Mouse (Mus musculus): ENCODE measurements around the gene Tspan3. TPM values are rescaled to one million over a fixed set of nuclear protein-coding genes. Genes with fewer than 3 reads are reported as not detected.

The Tspan3 gene
- total RNA-seq, 2 experiments from 2014 or later: 337 to 351 TPM

DNA sequence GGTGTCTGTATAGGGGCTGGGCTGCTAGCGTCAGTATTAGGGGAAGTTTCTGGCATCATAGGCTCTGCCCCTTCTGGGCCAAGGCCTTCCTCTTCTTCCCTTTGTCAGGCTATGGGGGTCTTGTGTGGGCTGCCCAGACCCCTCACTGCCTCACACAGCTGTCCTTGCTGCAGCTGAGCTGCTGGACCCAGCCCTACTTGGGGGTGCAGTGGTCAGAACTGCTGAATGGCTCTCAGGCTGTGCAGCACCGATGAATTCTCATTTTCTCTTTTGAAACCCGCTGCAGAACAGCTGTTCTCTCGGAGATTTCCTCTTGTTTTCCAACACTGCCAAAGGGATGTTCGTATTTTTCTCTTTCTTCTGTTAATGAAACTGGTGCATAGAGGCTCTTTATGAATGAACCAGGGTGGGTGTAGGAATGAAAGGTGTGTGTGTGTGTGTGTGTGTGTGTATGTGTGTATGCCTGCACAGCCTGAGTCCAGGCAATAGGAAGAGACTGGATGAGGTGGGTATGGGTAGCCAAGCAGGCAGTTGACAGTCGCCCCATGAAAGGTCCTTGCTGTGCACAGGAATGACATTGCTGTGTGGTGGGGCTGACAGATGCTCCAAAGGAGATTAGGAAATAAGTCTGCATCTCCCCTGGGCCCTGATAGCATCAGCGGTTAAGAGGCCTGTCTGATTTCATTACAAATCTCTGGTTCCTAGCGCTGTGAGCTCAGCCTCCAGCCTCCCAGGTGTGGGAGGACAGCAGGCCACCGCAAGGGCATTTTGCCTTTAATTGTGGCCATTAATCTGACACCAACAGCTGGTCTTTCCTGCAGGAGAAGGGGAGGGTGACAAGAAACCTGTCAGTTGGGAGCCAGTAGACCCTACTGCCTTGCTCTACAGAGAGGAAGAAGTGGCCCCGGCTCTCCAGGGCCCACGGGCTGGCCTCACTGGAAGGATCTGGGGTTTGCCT, 26.5 kb upstream of the Tspan3 start:
- no peak for DNase-seq (ENCODE audit: extremely low spot score in 1 of 2, low spot score in 2 of 2)

GRCm38 (mm10) chr9:56180118-56180781, 15.0 kb upstream of the Tspan3 start:
- TF ChIP-seq CTCF (IDR thresholded peaks at IDR 0.05): no peak
- no peak overlapping the region for H3K27ac ChIP-seq
- intact Hi-C loops (cut with DNase I): no loop called here
- no peak overlapping the region for H3K4me3 ChIP-seq
- DNase-seq (ENCODE audit: extremely low spot score in 1 of 2, low spot score in 2 of 2): no peak

More for the DNA sequence above, 26.5 kb upstream of the Tspan3 start:
- TF ChIP-seq CTCF (IDR thresholded peaks at IDR 0.05): no peak
- no peak overlapping the region for H3K4me3 ChIP-seq
- intact Hi-C loops (cut with DNase I): loop anchor here (10.0 kb wide), 1 partner anchor 613 kb away; no protein-coding TSS in a partner anchor
- H3K27ac ChIP-seq: no peak overlapping the region

DNA sequence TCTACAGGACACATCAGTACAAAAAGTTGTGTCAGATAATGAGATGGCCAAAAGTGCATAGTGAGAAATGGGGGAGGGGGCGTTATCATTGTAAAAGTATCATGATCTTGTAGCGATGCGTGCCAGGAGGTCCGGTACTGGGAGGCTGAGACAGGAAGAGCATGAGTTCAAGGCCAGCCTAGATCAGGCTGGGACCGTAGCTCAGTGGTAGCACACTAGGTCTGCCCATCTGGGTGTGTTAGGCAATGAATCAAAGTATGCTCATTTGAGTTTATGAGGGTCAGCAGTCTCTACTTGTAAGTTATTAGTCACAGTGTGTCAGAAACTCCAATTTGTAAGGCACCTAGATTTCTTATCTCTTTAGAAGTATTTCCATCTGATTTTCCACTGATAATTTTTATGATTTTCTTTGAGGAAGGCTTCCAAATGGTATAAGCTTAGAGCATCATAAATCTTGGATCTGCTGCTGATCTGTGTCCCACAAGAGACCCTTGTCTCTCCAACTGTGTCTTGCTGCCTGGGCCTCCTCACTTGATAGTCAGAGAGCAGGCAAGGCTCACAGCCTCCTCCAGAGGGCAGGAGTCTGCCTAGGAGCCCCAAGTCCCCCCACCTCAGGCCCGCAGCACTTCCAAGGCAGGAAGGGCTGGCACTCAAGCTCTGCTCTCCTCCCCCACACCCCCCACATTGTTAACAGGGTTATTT, 14.3 kb upstream of the Tspan3 start:
- DNase-seq (ENCODE audit: extremely low spot score in 1 of 2, low spot score in 2 of 2): no peak
- TF ChIP-seq CTCF (IDR thresholded peaks at IDR 0.05): peak; percentile 44
- no peak overlapping the region for H3K27ac ChIP-seq
- H3K4me3 ChIP-seq: no peak overlapping the region
- intact Hi-C loops (cut with DNase I): no loop called here

DNA sequence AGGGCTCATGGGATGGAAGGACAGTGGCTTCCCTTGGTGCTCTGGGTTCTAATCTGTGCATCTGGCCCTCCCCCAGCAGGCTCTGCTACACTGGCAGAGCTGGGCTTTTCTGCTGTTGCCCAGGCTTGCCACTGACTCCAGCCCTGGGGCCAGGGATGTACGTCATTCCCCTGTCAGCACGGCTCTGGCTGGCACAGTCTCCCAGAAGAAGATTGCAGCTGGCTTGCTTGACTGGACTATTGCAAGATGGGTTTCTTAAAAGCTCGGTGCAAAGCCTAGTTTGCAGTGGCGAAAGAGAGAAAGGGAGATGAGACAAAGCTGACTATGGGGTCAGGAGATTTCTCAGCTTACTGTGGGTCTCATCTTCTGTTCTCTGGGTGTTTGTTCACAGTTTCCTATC, 12.1 kb upstream of the Tspan3 start:
- no peak for DNase-seq (ENCODE audit: extremely low spot score in 1 of 2, low spot score in 2 of 2)
- TF ChIP-seq CTCF (IDR thresholded peaks at IDR 0.05): no peak
- H3K27ac ChIP-seq: no peak overlapping the region
- no peak overlapping the region for H3K4me3 ChIP-seq
- intact Hi-C loops (cut with DNase I): no loop called here

DNA sequence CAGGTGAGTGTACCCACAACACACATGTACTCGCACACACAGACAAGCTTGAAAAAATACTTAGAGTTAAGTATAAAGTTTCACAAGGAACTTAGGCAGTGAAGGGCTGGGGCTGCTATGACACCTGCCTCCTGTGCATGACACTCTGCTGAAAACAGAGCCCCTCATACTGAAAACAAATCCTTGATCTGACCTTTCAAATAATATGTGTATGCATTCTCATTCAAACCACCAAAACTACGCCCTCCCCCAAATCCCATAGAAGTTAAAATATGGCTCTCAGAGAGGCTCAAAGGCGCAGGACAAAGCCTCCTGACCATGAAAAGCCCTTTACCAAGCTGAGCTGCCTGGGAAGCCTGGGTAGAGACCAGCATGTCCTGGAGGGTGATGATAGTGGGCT, 10.0 kb upstream of the Tspan3 start:
- TF ChIP-seq CTCF (IDR thresholded peaks at IDR 0.05): no peak
- intact Hi-C loops (cut with DNase I): no loop called here

GRCm38 (mm10) chr9:56167690-56168089, 2.4 kb upstream of the Tspan3 start:
- Histone ChIP-seq H3K27ac (no peak overlapping the region), H3K4me3 (no peak overlapping the region)
- TF ChIP-seq CTCF (IDR thresholded peaks at IDR 0.05): no peak
- DNase-seq (ENCODE audit: extremely low spot score in 1 of 2, low spot score in 2 of 2): no peak
- intact Hi-C loops (cut with DNase I): no loop called here

More for the DNA sequence above, 10.0 kb upstream of the Tspan3 start:
- DNase-seq (ENCODE audit: extremely low spot score in 1 of 2, low spot score in 2 of 2): no peak
- Histone ChIP-seq H3K4me3 (no peak overlapping the region), H3K27ac (no peak overlapping the region)

DNA sequence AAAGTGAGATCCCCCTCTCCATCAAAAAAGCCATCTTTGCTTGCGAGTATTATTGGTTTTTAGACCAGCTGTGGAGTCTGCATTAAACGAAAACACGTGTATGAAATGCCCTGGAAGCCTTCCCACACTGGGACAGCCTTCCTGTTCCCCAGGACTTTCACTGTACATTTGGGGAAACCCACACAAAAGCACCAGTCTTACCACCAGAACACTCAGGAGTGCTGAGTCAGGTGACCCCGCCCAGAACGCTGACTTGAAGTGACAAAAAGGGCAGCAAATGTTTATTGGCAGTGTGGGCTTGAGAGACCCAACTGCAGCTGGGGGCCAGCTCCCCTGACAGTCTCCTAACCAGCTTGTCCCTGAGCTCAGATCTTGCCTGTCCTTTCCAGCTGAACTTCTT, 884 bp upstream of the Tspan3 start:
- Histone ChIP-seq H3K4me3 (no peak overlapping the region), H3K27ac (no peak overlapping the region)
- intact Hi-C loops (cut with DNase I): no loop called here
- no peak for TF ChIP-seq CTCF (IDR thresholded peaks at IDR 0.05)
- DNase-seq (ENCODE audit: extremely low spot score in 1 of 2, low spot score in 2 of 2): no peak

DNA sequence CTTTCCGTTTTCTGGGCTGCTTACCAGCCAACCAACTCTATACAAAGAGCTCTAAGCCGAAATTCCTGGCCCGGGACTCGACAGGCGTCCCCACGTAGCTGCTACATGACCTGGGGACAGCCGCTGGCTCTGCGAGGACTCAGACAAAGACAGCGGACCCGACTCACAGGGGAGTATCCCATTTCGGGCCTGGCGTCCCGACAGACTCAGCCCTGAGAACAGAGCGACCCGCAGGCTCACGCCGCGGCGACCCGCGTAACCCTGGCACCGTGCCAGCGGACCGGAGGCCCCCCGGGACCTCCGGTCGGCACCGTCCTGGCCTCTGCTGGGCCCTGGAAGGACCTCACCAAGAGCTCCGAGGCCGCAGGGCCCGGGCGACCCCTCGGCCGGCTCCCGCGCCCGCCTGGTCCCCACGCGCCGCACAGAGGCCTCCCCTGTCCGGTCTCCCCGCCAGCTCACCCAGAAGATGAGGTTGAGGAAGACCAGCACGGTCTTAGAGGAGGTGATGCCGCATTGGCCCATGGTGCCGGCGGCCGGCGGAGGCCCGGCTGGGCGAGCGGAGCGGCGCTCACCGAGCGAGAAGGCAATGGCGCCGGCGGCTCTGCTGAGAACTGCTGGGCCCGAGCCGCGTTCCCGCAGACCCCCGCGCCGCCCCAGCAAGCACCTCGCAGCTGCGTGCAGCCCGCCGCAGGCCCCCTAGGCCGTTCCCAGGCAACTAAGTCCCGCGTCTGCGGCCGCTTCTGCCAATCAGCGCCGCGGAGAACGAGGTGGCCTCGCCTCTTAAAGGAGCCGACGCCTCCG, 4.7 kb downstream of the Tspan3 start:
- peak; percentile 94 for DNase-seq (ENCODE audit: extremely low spot score in 1 of 2, low spot score in 2 of 2)
- intact Hi-C loops (cut with DNase I): loop anchor here (2.0 kb wide), 1 partner anchor 42 kb away; no protein-coding TSS in a partner anchor
- TF ChIP-seq CTCF (IDR thresholded peaks at IDR 0.05): no peak

DNA sequence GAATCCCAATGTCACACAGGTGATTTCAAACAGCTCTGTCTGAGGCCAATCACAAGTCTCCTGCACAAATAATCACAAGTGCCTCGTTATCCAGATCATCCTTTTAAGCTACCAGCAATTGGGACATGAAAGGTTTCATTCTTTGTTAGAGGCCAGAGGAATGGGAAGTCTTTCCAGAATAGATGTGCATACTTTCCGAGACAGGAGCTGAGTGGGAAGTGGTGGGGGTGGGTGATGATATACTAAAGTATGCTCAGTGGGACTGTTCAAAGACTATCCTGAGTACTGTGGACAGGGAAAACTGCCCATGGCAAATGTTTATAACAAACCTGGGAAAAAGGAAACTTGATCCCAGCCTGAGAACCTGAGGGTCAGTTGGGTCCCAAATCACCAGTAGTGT, 5.8 kb downstream of the Tspan3 start:
- DNase-seq (ENCODE audit: extremely low spot score in 1 of 2, low spot score in 2 of 2): no peak
- intact Hi-C loops (cut with DNase I): no loop called here

More for the DNA sequence above, 4.7 kb downstream of the Tspan3 start:
- peak overlapping the region; percentile 76 for H3K4me3 ChIP-seq
- peak overlapping the region; percentile 94 for H3K27ac ChIP-seq

DNA sequence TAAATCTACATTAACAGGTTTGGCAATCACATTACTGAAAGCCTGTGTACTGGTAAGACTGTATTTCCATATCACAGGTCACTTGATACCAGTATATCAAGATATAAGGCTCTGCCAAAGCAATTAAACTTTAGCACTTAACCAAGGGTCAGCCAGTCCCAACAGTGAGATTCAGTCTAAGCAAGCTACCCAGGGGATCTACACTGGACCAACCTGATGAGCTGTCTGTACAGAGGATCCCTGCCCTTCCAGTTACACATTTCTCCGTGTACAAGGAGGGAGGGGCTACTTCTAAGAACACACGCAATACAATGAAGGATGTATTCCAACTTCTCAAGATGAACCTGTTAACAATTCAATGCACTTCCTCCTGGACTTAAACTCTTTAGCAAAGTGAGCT, 7.2 kb downstream of the Tspan3 start:
- no peak overlapping the region for H3K27ac ChIP-seq
- no peak overlapping the region for H3K4me3 ChIP-seq
- DNase-seq (ENCODE audit: extremely low spot score in 1 of 2, low spot score in 2 of 2): no peak
- intact Hi-C loops (cut with DNase I): no loop called here
- TF ChIP-seq CTCF (IDR thresholded peaks at IDR 0.05): no peak

More for the DNA sequence above, 5.8 kb downstream of the Tspan3 start:
- Histone ChIP-seq H3K4me3 (peak overlapping the region; percentile 76), H3K27ac (no peak overlapping the region)
- TF ChIP-seq CTCF (IDR thresholded peaks at IDR 0.05): no peak

DNA sequence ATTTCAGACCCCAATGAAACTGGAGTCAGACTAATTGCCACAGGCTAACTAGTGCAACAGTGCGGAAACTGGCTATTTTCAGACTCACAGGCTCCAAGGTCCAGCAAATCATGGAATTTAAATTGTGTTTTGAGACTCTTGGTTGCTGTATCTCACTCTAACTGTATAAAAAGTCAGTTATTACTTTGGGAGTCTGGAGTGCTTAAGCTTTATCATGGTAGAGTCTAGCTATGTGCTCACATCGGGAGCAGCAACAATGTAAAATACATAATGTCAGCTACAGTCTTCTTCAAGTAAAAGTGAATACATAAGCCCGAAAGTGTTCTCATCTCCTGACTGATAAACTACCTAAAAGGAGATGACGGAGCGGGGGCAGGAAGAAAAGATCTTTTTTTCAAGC, 10.7 kb downstream of the Tspan3 start:
- DNase-seq (ENCODE audit: extremely low spot score in 1 of 2, low spot score in 2 of 2): no peak
- no peak for TF ChIP-seq CTCF (IDR thresholded peaks at IDR 0.05)
- Histone ChIP-seq H3K4me3 (no peak overlapping the region), H3K27ac (no peak overlapping the region)
- intact Hi-C loops (cut with DNase I): no loop called here

All from left cerebral cortex, adult 2 months (tissue).